Mouse (Mus musculus) cortical plate, adult 2 months (tissue): Measurements from ENCODE around the gene Cfap77.

Source experiments
- CTCF ChIP-seq: fragments of 200-500 bp; IDR thresholded peaks from 2 replicates; pipeline ENCODE4 v1.5.1; 2011; ENCODE audit warnings: mild to moderate bottlenecking, control low read depth, low read length; ENCODE audit not compliant: insufficient read depth; ENCODE audit errors: extremely low read depth
- POLR2A ChIP-seq: fragments of 200-500 bp; IDR thresholded peaks from 2 replicates; pipeline ENCODE4 v1.6.1; 2011; ENCODE audit warnings: mild to moderate bottlenecking, low read length, control low read depth; ENCODE audit not compliant: insufficient read depth; ENCODE audit errors: extremely low read depth

GRCm38 (mm10) chr2:29096751-29097150 lies 41.9 kb upstream of the Cfap77 start:
- TF ChIP-seq CTCF (no peak), POLR2A (no peak)
